Mouse (Mus musculus) left cerebral cortex, adult 9 months (tissue): Measurements from ENCODE around the gene Ablim1.

Source experiments
- DNase-seq, 2 experiments: peaks; one replicate each; pipeline ENCODE4 v3.0.0; 2022; ENCODE audit warnings: low spot score in 2 of 2

Ablim1 gene

DNA sequence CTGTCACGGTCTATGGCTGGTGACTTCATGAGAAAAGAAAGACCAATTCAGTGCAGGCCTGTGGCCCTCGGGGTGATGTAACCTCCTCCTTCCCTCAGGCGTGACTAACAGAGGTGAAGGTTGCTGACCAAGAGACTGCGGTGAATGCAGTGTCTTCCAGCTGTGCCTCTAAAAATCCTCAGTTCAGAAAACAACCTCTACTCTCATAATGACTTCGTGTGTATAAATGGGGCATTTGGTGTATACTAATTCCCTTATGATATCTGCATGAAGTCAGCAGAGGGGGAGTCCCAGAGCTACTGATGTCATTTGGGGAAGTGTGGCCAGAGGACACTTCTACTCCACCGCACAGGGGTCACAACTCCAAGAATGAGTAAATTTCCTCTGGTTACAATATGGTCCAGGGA, 301.4 kb downstream of the Ablim1 start:
- no peak for DNase-seq

GRCm38 (mm10) chr19:57012068-57012467, 302.7 kb downstream of the Ablim1 start:
- DNase-seq: no peak

- DNase-seq: no peak
Observed at GRCm38 (mm10) chr19:57010064-57010463, 304.7 kb downstream of the Ablim1 start.

GRCm38 (mm10) chr19:57009653-57010052, 305.1 kb downstream of the Ablim1 start:
- no peak for DNase-seq

GRCm38 (mm10) chr19:57007781-57008710, 306.7 kb downstream of the Ablim1 start, which contains the start of gene Afap1l2:
TSS of gene Afap1l2 (minus strand) at chr19:57008228.
- peak in 1 of 2 experiments; percentile 44 for DNase-seq

DNA sequence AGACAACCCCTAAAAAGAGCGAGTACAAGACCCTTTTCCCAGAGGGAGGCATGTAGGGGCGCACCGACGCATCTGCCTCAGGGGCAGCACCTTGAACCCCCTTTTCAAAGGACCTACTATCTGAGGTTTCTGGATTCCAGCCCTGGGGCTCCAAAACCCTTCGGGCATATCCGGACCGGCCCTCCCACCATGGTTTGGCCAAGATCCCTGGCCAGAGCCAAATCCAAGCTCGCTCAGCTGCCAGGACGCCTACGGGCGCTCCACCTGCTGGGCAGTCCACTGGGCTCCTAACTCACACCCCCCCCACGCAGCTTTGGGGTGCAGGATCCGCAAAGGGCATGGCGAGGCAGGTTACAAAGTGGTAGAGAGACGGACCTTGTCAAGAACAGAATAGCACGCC, 307.4 kb downstream of the Ablim1 start:
- no peak for DNase-seq

DNA sequence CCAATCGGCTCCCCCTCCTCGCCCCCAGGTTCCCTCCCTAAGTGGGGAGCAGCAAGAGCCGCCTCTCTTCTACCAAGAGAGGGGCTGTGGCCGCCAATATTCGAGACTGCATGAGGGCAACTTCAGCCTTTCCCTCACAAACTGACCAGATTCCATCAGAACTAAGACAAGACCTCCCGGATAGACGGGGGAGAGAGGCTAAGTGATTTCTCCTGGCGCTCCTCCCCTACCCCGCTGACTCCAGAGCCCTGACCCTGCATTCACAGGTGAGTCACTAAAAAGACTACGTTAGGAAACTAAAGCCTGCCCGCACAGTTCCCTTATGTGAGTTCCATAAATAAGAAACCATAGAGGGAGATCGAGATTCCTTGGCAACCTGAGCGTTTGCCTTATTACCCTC, 307.9 kb downstream of the Ablim1 start:
- no peak for DNase-seq

DNA sequence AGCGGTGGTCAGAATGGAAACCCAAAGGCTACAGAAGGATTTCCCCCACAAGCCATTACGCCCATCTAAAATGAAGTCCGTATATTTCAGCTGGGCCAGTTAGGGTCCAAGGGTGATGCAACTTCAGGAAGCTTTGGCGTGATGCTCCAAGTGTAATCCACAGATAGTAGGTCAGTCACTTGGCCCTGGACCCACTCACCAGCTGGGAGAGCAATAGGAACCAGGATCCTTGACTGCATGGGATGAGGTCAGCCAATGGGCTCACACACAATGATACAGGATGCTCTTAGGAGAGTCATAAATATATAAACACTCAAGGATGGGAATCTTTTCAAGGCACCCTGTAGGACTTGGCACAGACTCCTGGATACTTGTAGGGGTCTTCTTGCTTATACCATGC, 309.7 kb downstream of the Ablim1 start:
- no peak for DNase-seq

DNA sequence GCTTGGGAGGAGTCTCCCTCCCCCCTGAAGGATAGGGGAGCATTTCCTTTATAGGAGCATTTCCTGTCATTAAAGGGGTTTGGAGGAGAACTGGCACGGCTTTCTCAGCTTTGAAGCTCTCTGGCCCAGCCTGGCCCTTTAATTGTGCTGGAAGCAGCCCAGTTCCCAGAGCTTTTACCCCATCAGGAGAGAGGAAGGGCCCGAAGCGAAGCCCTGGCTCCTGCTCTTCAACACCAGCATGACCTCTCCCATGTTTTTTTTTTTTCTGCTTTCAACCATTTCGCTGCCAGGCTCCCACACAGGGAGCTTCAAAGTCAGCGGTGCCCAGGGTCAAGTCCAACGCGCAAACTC, 311.3 kb downstream of the Ablim1 start:
- no peak for DNase-seq

DNA sequence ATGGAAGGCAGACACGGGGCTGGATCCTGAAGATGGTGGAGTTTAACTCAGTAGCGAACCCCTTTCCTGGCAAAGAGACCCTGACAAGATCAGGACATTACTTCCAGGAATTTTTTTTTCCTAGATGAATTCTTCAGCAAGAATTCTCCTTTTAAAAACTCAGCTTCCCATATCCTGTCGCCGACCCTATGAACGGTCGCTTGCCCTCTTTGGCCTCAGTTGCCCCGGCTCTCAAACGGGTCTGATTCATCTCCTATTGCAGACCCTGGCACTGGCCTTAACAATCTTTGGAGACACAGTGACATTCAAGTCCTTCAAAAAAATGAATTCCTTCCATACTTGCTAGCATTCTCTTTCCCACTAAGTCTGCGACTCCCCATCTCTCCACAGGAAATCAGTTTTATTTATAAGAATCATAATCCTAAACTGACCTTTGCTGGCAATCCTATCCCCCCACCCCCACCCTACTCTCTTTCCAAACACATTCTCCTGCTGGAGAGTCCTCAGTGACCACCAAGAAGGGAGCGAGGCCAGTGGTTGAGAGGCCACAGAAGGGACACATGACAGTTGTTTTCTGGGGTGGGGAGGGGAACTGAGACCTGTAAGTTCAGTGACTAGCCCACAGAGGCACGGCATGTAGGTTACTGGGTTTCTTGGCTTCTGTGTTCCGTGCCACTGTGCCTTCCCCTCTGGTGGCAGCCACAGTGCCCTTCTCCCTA, 311.8 kb downstream of the Ablim1 start:
- DNase-seq: no peak

DNA sequence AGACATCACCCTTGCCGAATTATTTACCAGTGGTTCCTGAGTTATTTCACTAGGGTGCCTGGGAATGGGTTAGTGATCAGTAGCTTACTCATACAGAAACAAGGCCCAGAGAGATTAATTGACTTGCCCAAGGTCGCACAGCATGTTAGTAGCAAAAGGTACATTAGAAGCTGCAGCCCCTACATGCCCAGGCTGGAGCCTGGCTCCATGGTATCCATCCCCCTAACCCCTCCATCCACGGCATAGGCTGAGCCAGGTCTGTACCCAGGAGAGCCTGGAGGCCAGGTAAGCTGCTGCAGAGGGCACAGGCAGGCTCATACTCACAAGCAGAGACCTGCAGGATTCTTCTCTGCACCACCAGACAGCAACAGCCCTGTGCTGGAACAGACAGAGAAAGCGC, 312.8 kb downstream of the Ablim1 start:
- DNase-seq: no peak

DNA sequence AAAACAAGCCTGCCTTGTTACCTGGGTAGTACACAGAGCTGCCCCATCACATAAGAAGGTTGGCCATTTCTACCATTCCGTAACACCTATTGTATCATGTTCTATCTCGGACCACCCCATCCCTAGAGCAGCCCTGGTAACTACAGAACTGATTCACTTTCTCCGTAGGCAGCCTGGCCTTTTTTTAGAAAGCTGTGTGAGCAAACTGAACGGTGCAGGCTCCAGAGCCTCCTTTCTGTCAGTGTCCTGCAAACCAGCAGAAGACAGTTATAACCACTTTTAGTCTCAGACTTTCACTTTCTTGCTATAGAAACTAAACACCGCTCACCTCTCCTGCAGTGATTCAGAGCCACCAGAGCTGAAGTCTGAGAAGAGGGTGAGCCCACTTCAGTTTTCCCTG, 314.1 kb downstream of the Ablim1 start:
- DNase-seq: no peak

DNA sequence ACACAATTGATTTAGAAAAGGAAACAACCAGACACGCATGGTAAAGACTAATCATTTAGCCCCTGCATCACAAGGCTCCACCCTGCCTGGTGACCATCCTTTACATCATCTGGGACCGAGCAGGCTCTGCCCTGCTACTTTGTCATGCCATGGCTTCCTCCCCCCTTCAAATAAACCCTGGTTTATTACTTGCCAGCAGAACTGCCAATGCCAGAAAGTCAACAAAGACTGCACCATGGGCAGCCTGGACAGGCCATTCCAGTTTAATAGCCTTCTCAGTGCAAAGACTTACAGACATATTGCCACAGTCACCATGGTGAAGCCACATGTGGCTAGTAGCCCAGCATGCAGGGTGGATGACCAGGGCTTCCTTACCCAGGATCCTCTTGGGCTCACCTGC, 314.9 kb downstream of the Ablim1 start:
- DNase-seq: no peak

GRCm38 (mm10) chr19:56998910-56999309, 315.8 kb downstream of the Ablim1 start:
- no peak for DNase-seq

DNA sequence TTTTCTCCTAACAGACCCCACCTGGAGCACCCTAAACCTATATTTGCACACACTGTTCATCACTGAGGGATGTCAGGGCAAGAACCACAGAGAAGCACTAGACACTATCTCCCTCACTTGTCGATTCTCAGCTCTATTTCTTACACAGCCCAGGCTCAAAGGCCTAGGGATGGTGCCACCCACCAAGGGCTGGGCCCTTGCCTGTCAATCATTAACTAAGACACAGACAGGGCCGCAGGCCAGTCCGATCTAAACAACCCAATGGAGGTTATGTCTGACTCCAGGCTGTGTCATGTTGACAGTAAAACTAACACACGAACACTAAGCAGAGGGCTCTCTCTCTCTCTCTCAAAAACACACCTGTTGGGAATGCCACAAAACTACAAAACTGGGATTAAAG, 316.4 kb downstream of the Ablim1 start:
- DNase-seq: no peak

- DNase-seq: no peak
Observed at GRCm38 (mm10) chr19:56997164-56997599, 317.5 kb downstream of the Ablim1 start.

- no peak for DNase-seq
Observed at GRCm38 (mm10) chr19:56995441-56995840, 319.3 kb downstream of the Ablim1 start.

DNA sequence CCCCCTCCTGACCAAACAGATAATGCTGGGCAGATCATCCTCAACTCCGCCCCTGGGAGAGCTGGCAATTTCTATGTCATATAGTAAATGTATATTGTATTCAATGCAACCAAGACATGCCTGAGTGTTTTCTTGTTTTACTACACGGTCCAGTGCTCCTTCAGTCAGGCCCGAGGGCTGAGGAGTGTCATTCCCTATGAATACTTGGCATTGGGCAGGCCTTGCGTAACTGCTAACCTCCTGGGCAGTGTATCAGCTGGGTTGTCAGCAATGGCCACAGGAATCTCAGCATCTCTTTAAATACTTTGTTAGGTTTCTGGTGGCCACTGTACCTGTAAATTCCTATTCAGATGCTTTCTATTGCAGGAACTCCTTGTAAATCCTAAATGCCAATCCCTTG, 320.1 kb downstream of the Ablim1 start:
- no peak for DNase-seq

- no peak for DNase-seq
Observed at GRCm38 (mm10) chr19:56993763-56994162, 321.0 kb downstream of the Ablim1 start.

DNA sequence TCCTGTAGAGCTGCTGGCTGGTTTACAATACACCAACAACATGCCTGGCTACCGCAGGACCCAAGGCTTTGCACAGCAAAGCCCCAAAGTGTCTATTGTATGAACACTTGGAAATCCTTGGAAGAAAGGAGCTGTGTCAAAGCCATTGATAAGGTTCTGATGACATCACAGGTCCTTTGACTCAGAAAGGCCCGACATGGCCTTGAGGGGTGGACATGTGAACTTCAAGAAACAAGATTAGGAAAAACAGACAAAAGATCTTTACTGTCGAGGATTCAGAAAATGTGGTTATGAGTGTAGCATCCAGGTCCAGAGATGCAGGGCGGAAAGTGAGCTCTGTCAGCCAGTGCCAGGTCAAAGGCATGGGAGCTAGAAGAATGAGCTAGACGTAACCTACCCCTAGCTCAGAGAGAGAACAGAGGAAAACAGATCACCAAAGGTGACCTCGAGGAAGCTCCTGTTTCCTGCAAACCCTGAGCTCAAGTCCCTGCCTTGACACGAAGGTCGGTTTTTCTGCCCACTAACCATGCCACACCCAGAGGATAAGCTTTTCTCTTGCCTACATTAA, 321.7 kb downstream of the Ablim1 start:
- DNase-seq: no peak

DNA sequence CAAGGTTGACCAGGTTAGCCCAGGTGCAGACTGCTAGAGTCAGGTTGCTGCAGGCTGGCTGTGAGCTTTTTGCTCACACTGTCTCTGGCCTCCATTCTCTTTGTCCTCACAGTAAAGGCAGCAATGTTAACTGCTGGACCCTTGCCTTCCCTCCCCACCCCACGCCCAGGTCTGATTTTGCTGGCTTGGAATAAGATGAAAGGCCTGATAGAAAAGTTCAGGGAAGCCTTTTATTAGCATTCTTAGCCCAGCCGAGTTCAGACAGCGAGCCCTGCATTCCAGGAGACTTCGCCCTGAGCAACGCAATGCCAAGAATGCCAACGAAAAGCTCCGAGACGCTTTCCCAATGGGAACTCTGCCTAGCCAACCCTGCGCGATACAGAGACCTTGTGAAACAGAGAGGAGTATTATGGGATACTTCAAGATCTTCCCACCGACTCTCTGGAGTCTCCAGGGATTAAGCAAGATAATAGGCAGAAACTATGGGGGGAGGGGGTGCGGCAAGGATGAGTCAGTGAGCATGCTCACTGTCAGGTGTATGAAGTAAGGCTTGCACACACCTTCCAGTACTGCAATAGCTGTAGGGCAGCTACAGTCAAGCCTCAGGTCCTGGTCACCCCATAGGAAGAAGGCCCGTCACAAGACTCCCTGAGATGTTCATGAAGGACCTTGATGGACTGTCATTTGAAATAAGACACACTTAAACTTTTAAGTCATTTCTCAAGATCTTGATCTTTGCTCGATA, 324.2 kb downstream of the Ablim1 start:
- no peak for DNase-seq

- no peak for DNase-seq
Observed at GRCm38 (mm10) chr19:56989171-56989570, 325.5 kb downstream of the Ablim1 start.
